Mouse (Mus musculus) MEL (cell line): Measurements from ENCODE around the gene Hist1h2bl. TPM values are rescaled to one million over a fixed set of nuclear protein-coding genes. Genes with fewer than 3 reads are reported as not detected.
"Not testable (repeated sequence)": the region's sequence is repeated elsewhere in the genome, so short reads cannot be mapped to it uniquely, and the experiment has no call there.

Source experiments
- DNase-seq: peaks from one replicate; pipeline ENCODE4 v3.0.0; 2011; ENCODE audit warnings: low read depth, low spot score
- H3K27ac ChIP-seq: 2 replicates; pipeline ENCODE4 v1.5.1; 2012; ENCODE audit warnings: low read depth, mild to moderate bottlenecking, control low read depth, low read length, moderate library complexity; ENCODE audit not compliant: control insufficient read depth
- H3K27me3 ChIP-seq, 2 experiments: fragments of 150-350 bp in 1 of 2; sonication (generic) in 1 of 2; 2 replicates each; pipeline ENCODE4 v1.6.1; 2012; ENCODE audit warnings: low read length in 2 of 2, mild to moderate bottlenecking in 2 of 2, improper control_type of control experiment in 1 of 2, moderate library complexity in 1 of 2; ENCODE audit not compliant: insufficient read depth in 2 of 2, control insufficient read depth in 1 of 2
- H3K36me3 ChIP-seq, 2 experiments: 2 replicates each; pipeline ENCODE4 v1.6.1; 2012 to 2014; ENCODE audit warnings: low read length in 2 of 2, improper control_type of control experiment in 1 of 2, inconsistent platforms in 1 of 2, mild to moderate bottlenecking in 1 of 2; ENCODE audit not compliant: insufficient read depth in 2 of 2, control insufficient read depth in 1 of 2
- H3K4me1 ChIP-seq, 2 experiments: fragments of 150-350 bp in 1 of 2; sonication (generic) in 1 of 2; 2 replicates each; pipeline ENCODE4 v1.6.1; 2012; ENCODE audit warnings: low read length in 2 of 2, improper control_type of control experiment in 1 of 2, mild to moderate bottlenecking in 1 of 2; ENCODE audit not compliant: insufficient read depth in 2 of 2, control insufficient read depth in 1 of 2
- H3K4me3 ChIP-seq, 2 experiments: fragments of 150-350 bp in 1 of 2; sonication (generic) in 1 of 2; 2 replicates each; pipeline ENCODE4 v1.5.1; 2012; ENCODE audit warnings: low read depth in 2 of 2, low read length in 2 of 2, mild to moderate bottlenecking in 2 of 2, moderate library complexity in 2 of 2, control low read depth in 1 of 2, improper control_type of control experiment in 1 of 2; ENCODE audit not compliant: control insufficient read depth in 1 of 2, insufficient read depth in 1 of 2
- H3K79me2 ChIP-seq: 2 replicates; pipeline ENCODE4 v1.6.1; 2012; ENCODE audit warnings: mild to moderate bottlenecking, low read length, moderate library complexity; ENCODE audit not compliant: control insufficient read depth, poor library complexity, insufficient read depth
- H3K9ac ChIP-seq: 2 replicates; pipeline ENCODE4 v1.6.1; 2012; ENCODE audit warnings: low read depth, mild to moderate bottlenecking, control low read depth, low read length, moderate library complexity; ENCODE audit not compliant: control insufficient read depth, poor library complexity, severe bottlenecking
- H3K9me3 ChIP-seq: fragments of 150-350 bp; sonication (generic); replicated peaks from 2 replicates; pipeline ENCODE4 v1.6.1; 2012; ENCODE audit warnings: mild to moderate bottlenecking, low read length, improper control_type of control experiment, moderate library complexity; ENCODE audit not compliant: insufficient read depth
- GATA1 ChIP-seq: IDR thresholded peaks from 2 replicates; pipeline ENCODE4 v1.6.1; 2011; ENCODE audit warnings: low read depth, low read length, improper control_type of control experiment
- POLR2A ChIP-seq, 2 experiments: IDR thresholded peaks; 2 replicates each; pipeline ENCODE4 v1.6.1; 2011 to 2012; ENCODE audit warnings: low read length in 2 of 2, mild to moderate bottlenecking in 2 of 2, control low read depth in 1 of 2, improper control_type of control experiment in 1 of 2, low read depth in 1 of 2, moderate library complexity in 1 of 2; ENCODE audit not compliant: control insufficient read depth in 1 of 2, insufficient read depth in 1 of 2, poor library complexity in 1 of 2
- POLR2AphosphoS5 ChIP-seq: IDR thresholded peaks from 2 replicates; pipeline ENCODE4 v1.6.1; 2012; ENCODE audit warnings: low read depth, borderline replicate concordance, mild to moderate bottlenecking, inconsistent platforms, low read length, moderate library complexity, mixed read lengths
- TBP ChIP-seq: IDR thresholded peaks from 2 replicates; pipeline ENCODE4 v1.8.0; 2011; ENCODE audit warnings: low read depth, low read length, improper control_type of control experiment
- UBTF ChIP-seq: IDR thresholded peaks from 2 replicates; pipeline ENCODE4 v1.6.1; 2012; ENCODE audit warnings: low read depth, mild to moderate bottlenecking, inconsistent platforms, low read length, improper control_type of control experiment, moderate library complexity, borderline replicate concordance; ENCODE audit not compliant: insufficient read depth
- ZC3H11A ChIP-seq: IDR thresholded peaks from 2 replicates; pipeline ENCODE4 v1.6.1; 2012; ENCODE audit warnings: low read depth, mild to moderate bottlenecking, inconsistent platforms, low read length, improper control_type of control experiment
- polyA plus RNA-seq, 2 experiments: library from polyadenylated mRNA; stranded (reverse) in 1 of 2; unstranded in 1 of 2; fragments of >175 nt in 1 of 2; fragments of >200 nt in 1 of 2; gene quantifications; 2 replicates each; pipeline versions ENCODE4 v1.2.1 to v1.2.4; 2012; ENCODE audit warnings: low replicate concordance in 2 of 2, low read depth in 1 of 2; ENCODE audit not compliant: insufficient read length in 2 of 2, insufficient read depth in 1 of 2, missing spikeins in 1 of 2
- total RNA-seq: library from RNA; depleted of rRNA; stranded (reverse); fragments of 300-350 nt; gene quantifications from 2 replicates; pipeline ENCODE4 v1.2.3, GENCODE M21; 2012

Gene Hist1h2bl
- total and polyA plus RNA-seq, 3 experiments, result 6.7 to 2,215 TPM; not detected in 1

DNA sequence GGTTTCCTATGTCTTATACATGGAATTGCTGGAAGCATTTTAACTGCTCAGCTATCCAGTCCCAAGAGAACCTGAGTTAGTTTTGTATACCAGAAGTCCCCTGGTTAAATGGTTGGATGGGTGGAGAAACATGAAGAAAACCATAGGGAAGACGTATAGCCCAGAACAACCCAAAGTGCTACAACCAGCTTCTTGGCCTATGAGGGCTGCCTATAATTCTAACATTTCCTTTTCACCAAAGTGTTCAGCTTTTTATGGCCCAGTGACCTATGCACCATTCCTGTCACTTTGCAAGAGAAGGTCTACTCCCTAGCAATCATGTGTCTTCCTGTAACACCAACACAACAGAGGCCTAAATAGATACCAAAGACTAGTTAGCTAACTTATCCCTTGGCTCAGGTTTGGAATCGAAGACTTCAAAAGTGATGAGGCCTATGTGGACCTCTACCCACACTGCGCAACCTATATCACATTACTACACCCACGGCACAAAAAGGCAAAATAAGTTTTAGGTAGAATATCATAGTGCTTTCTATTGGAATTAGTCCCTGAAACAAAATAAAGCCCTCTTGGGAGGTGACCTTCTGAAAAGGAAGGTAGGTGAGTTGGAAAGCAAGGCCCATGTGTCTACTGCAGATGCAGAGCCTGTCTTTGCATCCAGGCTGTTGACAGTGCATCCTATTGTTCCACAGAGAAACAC, 2.6 kb upstream of the Hist1h2bl start:
- H3K4me1 ChIP-seq, result peaks cover 0 to 7% of the 10 kb centered on the region in 2 experiments; a peak in 2 of 4 replicates
- H3K27ac ChIP-seq, result peak overlapping the region; percentile 96
- H3K36me3 ChIP-seq, result peaks cover 0 to 18% of the 10 kb centered on the region in 2 experiments; a peak in 2 of 4 replicates
- H3K4me3 ChIP-seq, result peak overlapping the region; percentile 0 to 18; a peak in 3 of 4 replicates
- H3K27me3 ChIP-seq, result no peaks in the 10 kb centered on the region
- peak overlapping the region; percentile 86 for H3K9ac ChIP-seq
- TF ChIP-seq POLR2A (IDR thresholded peaks at IDR 0.05; ENCODE audit: control insufficient read depth in 1 of 2, insufficient read depth in 1 of 2, low read depth in 1 of 2, low read length in 2 of 2, poor library complexity in 1 of 2), result peak in 1 of 2 experiments; percentile 88; a peak in 2 of 4 replicates
- no peak for TF ChIP-seq ZC3H11A
- peak; percentile 84 for DNase-seq
- H3K9me3 ChIP-seq, result no peaks in the 10 kb centered on the region
- H3K79me2 ChIP-seq, result peaks cover 2% of the 10 kb centered on the region; the same call in 1 of the 2 replicates

GRCm38 (mm10) chr13:21717397-21718357, 1.7 kb upstream of the Hist1h2bl start, which contains the start of gene Hist1h3h:
Hist1h3h (plus strand) TSS chr13:21717659.
- Histone ChIP-seq H3K27ac (peak within 1 kb of the TSS; percentile 96), H3K36me3 (peaks cover 0 to 17% of the 10 kb centered on the region in 2 experiments; a peak in 2 of 4 replicates), H3K9ac (peak within 1 kb of the TSS; percentile 86), H3K4me3 (peak within 1 kb of the TSS; percentile 14 to 56)
- TF ChIP-seq UBTF (peak; percentile 80; the same call in 1 of the 2 replicates), TBP (peak; percentile 99), POLR2A (IDR thresholded peaks at IDR 0.05; ENCODE audit: control insufficient read depth in 1 of 2, insufficient read depth in 1 of 2, low read depth in 1 of 2, low read length in 2 of 2, poor library complexity in 1 of 2) (peak; percentile 97), POLR2AphosphoS5 (peak; percentile 86; the same call in 1 of the 2 replicates)
- not testable (repeated sequence) for H3K79me2 ChIP-seq, H3K4me1 ChIP-seq, H3K9me3 ChIP-seq, H3K27me3 ChIP-seq
- DNase-seq, result peak; percentile 96

DNA sequence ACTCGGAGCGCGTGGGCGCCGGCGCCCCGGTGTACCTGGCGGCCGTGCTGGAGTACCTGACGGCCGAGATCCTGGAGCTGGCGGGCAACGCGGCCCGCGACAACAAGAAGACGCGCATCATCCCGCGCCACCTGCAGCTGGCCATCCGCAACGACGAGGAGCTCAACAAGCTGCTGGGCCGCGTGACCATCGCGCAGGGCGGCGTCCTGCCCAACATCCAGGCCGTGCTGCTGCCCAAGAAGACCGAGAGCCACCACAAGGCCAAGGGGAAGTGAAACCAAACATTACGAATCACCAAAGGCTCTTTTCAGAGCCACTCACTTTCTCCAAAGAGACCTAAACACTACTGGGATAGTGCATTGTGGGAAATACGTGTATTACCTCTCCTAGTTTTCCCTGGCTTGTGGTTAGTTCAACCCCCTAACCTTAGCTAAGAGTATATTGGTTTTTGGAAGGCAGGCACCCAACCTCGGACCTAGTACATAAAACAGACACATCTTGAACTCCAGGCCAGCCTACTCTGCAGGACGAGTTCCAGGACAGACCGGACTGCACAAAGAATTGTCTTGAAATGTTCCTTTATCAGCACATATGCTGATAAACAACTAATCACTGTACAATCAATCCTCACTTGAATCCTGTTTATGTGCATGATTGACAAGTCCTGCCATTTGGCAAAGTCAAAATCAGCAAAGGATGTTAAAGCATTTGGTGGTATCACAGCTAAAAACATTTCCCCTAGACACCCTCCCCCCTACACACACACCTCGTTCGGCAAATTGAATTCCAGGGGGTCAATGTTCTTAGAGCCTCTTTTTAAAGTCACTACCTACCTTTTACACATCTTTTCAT, 823 bp upstream of the Hist1h2bl start:
- H3K36me3 ChIP-seq, result peaks cover 0 to 22% of the 10 kb centered on the region in 2 experiments; a peak in 2 of 4 replicates
- H3K4me1 ChIP-seq, H3K27me3 ChIP-seq, H3K9me3 ChIP-seq, H3K79me2 ChIP-seq: not testable (repeated sequence)
- peak overlapping the region; percentile 60 for H3K9ac ChIP-seq
- peak; percentile 67 for TF ChIP-seq GATA1
- TF ChIP-seq POLR2AphosphoS5, result peak; percentile 95
- peak; percentile 50 to 95 for TF ChIP-seq POLR2A (IDR thresholded peaks at IDR 0.05; ENCODE audit: control insufficient read depth in 1 of 2, insufficient read depth in 1 of 2, low read depth in 1 of 2, low read length in 2 of 2, poor library complexity in 1 of 2)
- H3K27ac ChIP-seq, result peak overlapping the region; percentile 84
- peak; percentile 86 for DNase-seq
- peak overlapping the region; percentile 12 to 43 for H3K4me3 ChIP-seq
